Mouse (Mus musculus) testis, postnatal 14 days (tissue): ENCODE data around the gene Cacng7.
"Not testable (repeated sequence)": the region's sequence is repeated elsewhere in the genome, so short reads cannot be mapped to it uniquely, and the experiment has no call there.

Source experiments
- DNase-seq: peaks from one replicate; pipeline ENCODE4 v3.0.0; 2021; ENCODE audit warnings: low spot score

Gene Cacng7

GRCm38 (mm10) chr7:3332619-3333521, at the start of gene Cacng7:
TSS of gene Cacng7 (plus strand) at chr7:3332955.
- no peak for DNase-seq

- DNase-seq = no peak
Observed at GRCm38 (mm10) chr7:3283081-3283875, 49.5 kb upstream of the Cacng7 start.

GRCm38 (mm10) chr7:3284604-3285003, 48.2 kb upstream of the Cacng7 start:
- DNase-seq = no peak

GRCm38 (mm10) chr7:3286036-3286435, 46.7 kb upstream of the Cacng7 start:
- no peak for DNase-seq

GRCm38 (mm10) chr7:3287186-3287585, 45.6 kb upstream of the Cacng7 start:
- no peak for DNase-seq

- peak; percentile 66 for DNase-seq
Observed at GRCm38 (mm10) chr7:3288976-3289970, 43.5 kb upstream of the Cacng7 start, which contains the start of the genes Myadm and Prkcg. TSS of gene Myadm (plus strand) at chr7:3289080. TSS of gene Prkcg (plus strand) at chr7:3289179.

- DNase-seq = peak; percentile 89
Observed at GRCm38 (mm10) chr7:3290257-3291033, 42.3 kb upstream of the Cacng7 start.

GRCm38 (mm10) chr7:3291197-3291596, 41.6 kb upstream of the Cacng7 start:
- no peak for DNase-seq

- no peak for DNase-seq
Observed at GRCm38 (mm10) chr7:3291764-3292163, 41.0 kb upstream of the Cacng7 start.

- not testable (repeated sequence) for DNase-seq
Observed at GRCm38 (mm10) chr7:3292271-3292670, 40.5 kb upstream of the Cacng7 start.

GRCm38 (mm10) chr7:3292791-3293190, 40.0 kb upstream of the Cacng7 start:
- peak; percentile 86 for DNase-seq

GRCm38 (mm10) chr7:3294794-3295193, 38.0 kb upstream of the Cacng7 start:
- no peak for DNase-seq

GRCm38 (mm10) chr7:3295321-3296110, 37.2 kb upstream of the Cacng7 start:
- DNase-seq = no peak

GRCm38 (mm10) chr7:3296711-3297110, 36.0 kb upstream of the Cacng7 start:
- DNase-seq = no peak

GRCm38 (mm10) chr7:3299941-3300617, 32.7 kb upstream of the Cacng7 start:
- no peak for DNase-seq

- DNase-seq = no peak
Observed at GRCm38 (mm10) chr7:3300891-3301627, 31.7 kb upstream of the Cacng7 start.

- DNase-seq = no peak
Observed at GRCm38 (mm10) chr7:3301628-3302555, 30.9 kb upstream of the Cacng7 start.
